Mouse (Mus musculus) intestine, postnatal 0 days (tissue): ENCODE measurements around the gene Ssr2. TPM values are rescaled to one million over a fixed set of nuclear protein-coding genes. Genes with fewer than 3 reads are reported as not detected.

ENCODE experiments used
- ATAC-seq: fragments of 200-750 bp; cut with Nextera tagmentation; 2 replicates; pipeline ENCODE4 v1.8.0; 2017; ENCODE audit warnings: mild to moderate bottlenecking, moderate TSS enrichment, moderate library complexity
- H3K27ac ChIP-seq: fragments of 300-500 bp; sonication (generic); 2 replicates; pipeline ENCODE4 v1.5.1; 2014; ENCODE audit warnings: mild to moderate bottlenecking, low read depth, low read length, moderate library complexity
- H3K27me3 ChIP-seq: fragments of 300-500 bp; sonication (generic); replicated peaks from 2 replicates; pipeline ENCODE4 v1.6.1; 2014; ENCODE audit warnings: low read length, mixed read lengths; ENCODE audit not compliant: control insufficient read depth, insufficient read depth
- H3K36me3 ChIP-seq: fragments of 300-500 bp; sonication (generic); 2 replicates; pipeline ENCODE4 v1.6.1; 2014; ENCODE audit warnings: mild to moderate bottlenecking, moderate library complexity; ENCODE audit not compliant: control insufficient read depth, insufficient read depth
- H3K4me1 ChIP-seq: fragments of 300-500 bp; sonication (generic); replicated peaks from 2 replicates; pipeline ENCODE4 v1.6.1; 2014; ENCODE audit warnings: antibody characterized with exemption, low read length, mixed read lengths; ENCODE audit not compliant: control insufficient read depth, insufficient read depth
- H3K4me2 ChIP-seq: fragments of 300-500 bp; sonication (generic); replicated peaks from 2 replicates; pipeline ENCODE4 v1.6.1; 2014; ENCODE audit warnings: low read depth, mild to moderate bottlenecking, moderate library complexity
- H3K4me3 ChIP-seq: fragments of 300-500 bp; sonication (generic); 2 replicates; pipeline ENCODE4 v1.5.1; 2014; ENCODE audit warnings: low read depth, low read length
- H3K9ac ChIP-seq: fragments of 300-500 bp; sonication (generic); 2 replicates; pipeline ENCODE4 v1.6.1; 2014; ENCODE audit warnings: mild to moderate bottlenecking, low read depth, low read length
- H3K9me3 ChIP-seq: fragments of 300-500 bp; sonication (generic); 2 replicates; pipeline ENCODE4 v1.6.1; 2016; ENCODE audit warnings: mixed run types; ENCODE audit not compliant: control insufficient read depth
- CTCF ChIP-seq: sonication (generic); IDR thresholded peaks from 2 replicates; pipeline ENCODE4 v1.5.1; 2016; ENCODE audit warnings: low read depth, mild to moderate bottlenecking, control low read depth, antibody characterized with exemption, moderate library complexity
- WGBS: fragments of 180-500 bp; shearing (Covaris S2); extraction: QIAGEN DNeasy Blood & Tissue Kit; methylation state at CpG from one replicate; pipeline ENCODE4 v1.1.7; 2014; 5-methylcytosine and 5-hydroxymethylcytosine counted together
- polyA plus RNA-seq: library from polyadenylated mRNA; unstranded; fragments of >200 nt; fragmentation: Nextera tagmentation; extraction: Ambion mirVana; gene quantifications from 2 replicates; pipeline ENCODE4 v1.2.1, GENCODE M21; 2015

Gene Ssr2
- polyA plus RNA-seq, 1 experiment from 2014 or later, result 268 TPM

DNA sequence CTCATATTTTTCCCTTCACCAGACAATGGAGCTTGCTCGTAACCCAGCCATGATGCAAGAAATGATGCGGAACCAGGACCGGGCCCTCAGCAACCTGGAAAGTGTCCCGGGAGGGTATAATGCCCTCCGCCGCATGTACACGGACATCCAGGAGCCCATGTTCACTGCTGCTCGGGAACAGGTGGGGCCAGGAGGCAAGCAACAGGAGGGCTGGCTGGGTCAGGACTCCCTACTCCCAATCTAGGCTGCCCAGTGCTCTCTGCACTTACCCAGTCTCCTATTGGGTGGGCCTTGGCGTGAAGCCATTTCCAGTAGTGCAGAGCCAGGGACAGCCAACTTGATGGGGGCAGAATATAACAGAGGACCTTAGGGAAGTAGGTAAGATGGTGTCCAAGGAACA, 16.1 kb upstream of the Ssr2 start:
- Histone ChIP-seq H3K27ac (no peak overlapping the region), H3K27me3 (no peaks in the 10 kb centered on the region), H3K9me3 (no peaks in the 10 kb centered on the region), H3K9ac (no peak overlapping the region), H3K4me1 (no peaks in the 10 kb centered on the region), H3K36me3 (peaks cover 65% of the 10 kb centered on the region), H3K4me2 (no peak overlapping the region), H3K4me3 (no peak overlapping the region)
- no peak for TF ChIP-seq CTCF
- ATAC-seq, result no peak
- WGBS, result 96% methylated on average over 9 of the region's 9 CpGs

DNA sequence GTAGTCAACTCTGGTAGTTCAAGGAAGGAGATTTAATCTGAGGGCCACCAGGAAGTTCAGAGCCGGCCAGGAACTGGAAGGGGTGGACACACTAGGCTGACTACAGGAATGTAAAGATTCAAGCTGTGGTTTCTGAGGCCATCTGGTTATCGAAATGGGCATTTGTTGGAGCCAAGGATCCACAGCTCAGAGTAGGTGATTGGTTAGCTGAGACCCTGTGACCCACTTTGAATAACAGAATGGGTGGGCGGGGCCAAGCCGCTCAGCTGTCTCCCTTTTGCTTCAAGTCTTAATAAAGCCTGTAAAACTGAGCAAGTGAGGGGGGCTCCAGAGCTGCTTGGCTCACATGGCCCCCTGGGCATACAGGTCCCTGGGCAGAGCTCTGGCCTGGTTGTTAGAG, 13.7 kb upstream of the Ssr2 start:
- no peak overlapping the region for H3K4me2 ChIP-seq
- WGBS, result 64% methylated on average over 4 of the region's 4 CpGs
- peaks cover 78% of the 10 kb centered on the region for H3K36me3 ChIP-seq
- no peaks in the 10 kb centered on the region for H3K9me3 ChIP-seq
- H3K27me3 ChIP-seq, result no peaks in the 10 kb centered on the region
- no peak overlapping the region for H3K27ac ChIP-seq
- H3K4me3 ChIP-seq, result no peak overlapping the region
- TF ChIP-seq CTCF, result no peak
- H3K4me1 ChIP-seq, result no peaks in the 10 kb centered on the region
- H3K9ac ChIP-seq, result no peak overlapping the region
- no peak for ATAC-seq

DNA sequence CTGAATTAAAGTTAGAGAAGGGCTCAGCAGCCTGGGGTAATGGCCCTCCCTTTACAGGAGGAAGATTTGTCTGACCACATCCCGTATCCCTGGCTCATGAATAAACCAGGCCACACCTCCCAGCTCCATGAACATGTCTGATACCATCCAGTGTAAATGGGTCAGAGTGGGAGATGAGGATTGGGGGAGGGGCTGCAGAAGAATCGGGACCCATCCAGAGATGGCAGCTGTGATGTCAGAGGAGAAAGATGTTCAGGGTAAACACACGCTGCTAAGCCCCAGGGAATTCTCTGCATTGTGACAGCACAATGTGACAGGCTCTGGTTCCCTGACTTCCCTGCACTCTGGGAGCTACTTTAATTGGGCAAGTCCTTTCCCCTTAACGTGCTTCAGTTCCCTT, 12.2 kb upstream of the Ssr2 start:
- H3K36me3 ChIP-seq, result peaks cover 74% of the 10 kb centered on the region
- no peak overlapping the region for H3K9ac ChIP-seq

DNA sequence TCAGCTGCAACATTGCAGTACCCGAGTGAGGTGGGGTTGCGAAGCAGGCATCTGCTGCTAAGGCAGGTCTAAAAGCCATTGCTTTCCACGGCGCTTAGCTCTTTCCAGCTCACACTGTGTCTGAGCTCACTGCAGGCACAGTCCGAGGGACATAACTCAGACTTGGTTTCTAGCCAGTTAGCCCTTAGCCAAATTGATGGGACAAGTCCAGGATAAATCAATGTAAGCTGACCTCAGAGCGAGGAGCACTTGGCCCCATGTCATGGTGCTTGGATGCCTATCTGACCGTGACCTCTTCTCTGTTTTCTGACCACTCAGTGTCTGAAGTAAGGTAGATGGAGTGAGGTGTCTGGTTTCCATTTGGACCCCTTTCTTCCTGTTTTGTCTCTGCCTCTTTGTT, 11.7 kb upstream of the Ssr2 start:
- no peak for ATAC-seq
- no peak for TF ChIP-seq CTCF
- H3K36me3 ChIP-seq, result peaks cover 72% of the 10 kb centered on the region
- H3K9ac ChIP-seq, result no peak overlapping the region
- no peaks in the 10 kb centered on the region for H3K27me3 ChIP-seq
- no peak overlapping the region for H3K4me2 ChIP-seq
- peak overlapping the region; percentile 28; the same call in 1 of the 2 replicates for H3K27ac ChIP-seq
- H3K4me1 ChIP-seq, result peaks cover 3% of the 10 kb centered on the region; the same call in 1 of the 2 replicates
- H3K9me3 ChIP-seq, result no peaks in the 10 kb centered on the region
- 87% methylated on average over 7 of the region's 7 CpGs for WGBS
- no peak overlapping the region for H3K4me3 ChIP-seq

More for the DNA sequence above, 12.2 kb upstream of the Ssr2 start:
- Histone ChIP-seq H3K27ac (no peak overlapping the region), H3K4me1 (peaks cover 3% of the 10 kb centered on the region; the same call in 1 of the 2 replicates), H3K4me3 (no peak overlapping the region), H3K4me2 (no peak overlapping the region), H3K27me3 (no peaks in the 10 kb centered on the region), H3K9me3 (no peaks in the 10 kb centered on the region)
- 68% methylated on average over 4 of the region's 4 CpGs for WGBS
- no peak for ATAC-seq
- no peak for TF ChIP-seq CTCF

DNA sequence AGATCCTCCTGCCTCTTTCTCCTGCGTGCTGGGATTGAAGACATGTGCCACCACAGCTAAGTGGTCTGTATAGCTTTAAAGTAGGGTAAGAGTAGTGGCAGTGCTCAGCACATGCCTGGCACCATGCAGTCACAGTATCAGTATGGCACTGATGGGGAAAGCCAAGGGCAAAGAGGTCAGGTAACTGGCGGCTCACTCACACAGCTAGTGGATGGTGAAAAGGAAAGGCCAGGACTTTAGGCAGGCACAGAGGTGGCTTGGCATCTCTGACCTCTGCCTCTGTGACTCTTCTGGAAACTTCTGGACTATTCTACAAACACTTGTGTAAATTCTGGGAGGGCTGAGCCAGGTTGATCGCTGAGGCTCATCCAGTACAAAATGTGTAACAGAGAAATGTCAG, 9.6 kb upstream of the Ssr2 start:
- no peak overlapping the region for H3K9ac ChIP-seq
- 68% methylated on average over 3 of the region's 3 CpGs for WGBS
- peak overlapping the region; percentile 91 for H3K27ac ChIP-seq
- H3K9me3 ChIP-seq, result no peaks in the 10 kb centered on the region
- no peak for ATAC-seq
- TF ChIP-seq CTCF, result no peak
- H3K4me2 ChIP-seq, result no peak overlapping the region
- H3K4me1 ChIP-seq, result peaks cover 3% of the 10 kb centered on the region; the same call in 1 of the 2 replicates
- peaks cover 59% of the 10 kb centered on the region for H3K36me3 ChIP-seq
- H3K4me3 ChIP-seq, result no peak overlapping the region
- no peaks in the 10 kb centered on the region for H3K27me3 ChIP-seq

DNA sequence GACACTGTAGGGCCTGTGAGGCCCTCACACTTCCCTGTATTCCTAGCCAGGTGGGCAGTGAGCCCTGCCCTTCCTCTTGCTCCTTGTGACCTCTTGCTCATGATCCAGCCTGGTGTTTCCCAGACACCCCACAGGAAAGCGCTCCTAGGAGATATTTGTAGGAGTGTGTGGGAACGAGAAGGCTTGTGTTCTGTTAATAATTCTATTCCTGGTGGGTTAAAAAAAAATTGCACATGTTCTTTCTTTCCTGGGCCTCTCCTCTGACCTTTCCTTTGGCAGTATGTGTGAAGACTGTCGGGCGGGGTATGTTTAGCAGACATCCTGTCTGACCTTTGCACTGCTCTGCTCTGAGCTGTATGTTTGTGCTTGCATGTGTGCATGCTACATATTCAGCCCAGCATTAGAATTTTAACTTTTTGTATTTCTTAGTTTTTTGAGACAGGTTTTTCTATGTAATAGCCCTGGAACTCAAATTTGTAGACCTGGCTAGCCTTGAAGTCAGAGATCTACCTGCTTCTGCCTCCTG, 9.1 kb upstream of the Ssr2 start:
- H3K4me3 ChIP-seq, result no peak overlapping the region
- H3K4me1 ChIP-seq, result peaks cover 3% of the 10 kb centered on the region; the same call in 1 of the 2 replicates
- peaks cover 59% of the 10 kb centered on the region for H3K36me3 ChIP-seq
- H3K9me3 ChIP-seq, result no peaks in the 10 kb centered on the region
- no peaks in the 10 kb centered on the region for H3K27me3 ChIP-seq
- no peak overlapping the region for H3K4me2 ChIP-seq
- TF ChIP-seq CTCF, result no peak
- peak overlapping the region; percentile 91 for H3K27ac ChIP-seq
- ATAC-seq, result peak; percentile 70
- 38% methylated on average over 4 of the region's 4 CpGs for WGBS
- H3K9ac ChIP-seq, result no peak overlapping the region
